In the genomic region with DNA sequence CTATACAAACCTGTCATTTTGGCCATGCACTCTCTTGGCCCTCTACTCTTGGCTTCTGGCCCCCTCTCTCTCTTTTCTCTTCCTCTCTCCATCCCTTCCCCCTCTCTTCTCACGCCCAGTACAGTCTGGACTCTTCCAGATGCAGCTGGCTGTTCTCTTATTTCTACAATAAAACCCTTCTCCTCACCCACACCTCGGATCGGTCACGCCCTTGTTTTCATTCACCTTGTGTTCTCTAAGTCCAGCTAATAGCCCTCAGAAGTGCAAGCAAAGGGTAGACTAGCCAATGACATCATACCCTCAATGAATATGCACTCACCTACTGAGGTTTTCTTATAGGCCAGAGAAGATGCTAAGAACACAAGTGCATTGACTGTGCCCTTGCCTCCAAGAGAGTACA, we compare ENCODE assay signal across 15 mouse cellular contexts.
"Had no signal": no experiment of that assay in that cellular context is flagged by ENCODE, and none has a peak within 500 bp of the region (broad histone marks: within the 10 kb centered on the region; RNA-seq: fewer than 3 reads in every experiment).

No protein-coding gene starts in this region.

- ATAC-seq: midbrain, embryonic 15.5 days had no signal

- H3K4me1 ChIP-seq: neural tube, embryonic 12.5 days had no signal

- H3K9ac ChIP-seq: kidney, embryonic 15.5 days; liver, embryonic 13.5 days; midbrain, embryonic 12.5 days; midbrain, embryonic 15.5 days; neural tube, embryonic 12.5 days; neural tube, embryonic 15.5 days had no signal

- H3K27me3 ChIP-seq: kidney, embryonic 15.5 days; liver, embryonic 13.5 days; midbrain, embryonic 12.5 days; midbrain, embryonic 15.5 days; neural tube, embryonic 12.5 days; neural tube, embryonic 15.5 days had no signal

- H3K27ac ChIP-seq: kidney, embryonic 15.5 days; left cerebral cortex, adult 2 months; liver, embryonic 13.5 days; midbrain, embryonic 12.5 days; midbrain, embryonic 15.5 days; neural tube, embryonic 12.5 days; neural tube, embryonic 15.5 days had no signal

- DNase-seq: kidney, adult 8-10 months; kidney, postnatal 10 days; kidney, postnatal 36 days; layer of hippocampus, postnatal 36 days; liver, embryonic 13.5 days; lung, adult 2 months; right cerebral cortex, adult 18-20 months; right cerebral cortex, postnatal 14 days; thymus, postnatal 25 days had no signal

- H3K9me3 ChIP-seq: kidney, embryonic 15.5 days; liver, embryonic 13.5 days; midbrain, embryonic 12.5 days; midbrain, embryonic 15.5 days; neural tube, embryonic 12.5 days; neural tube, embryonic 15.5 days had no signal

- H3K36me3 ChIP-seq: kidney, embryonic 15.5 days; liver, embryonic 13.5 days; midbrain, embryonic 12.5 days; midbrain, embryonic 15.5 days; neural tube, embryonic 12.5 days; neural tube, embryonic 15.5 days had no signal

- H3K4me3 ChIP-seq: kidney, embryonic 15.5 days; left cerebral cortex, adult 2 months; liver, embryonic 13.5 days; midbrain, embryonic 12.5 days; midbrain, embryonic 15.5 days; neural tube, embryonic 12.5 days; neural tube, embryonic 15.5 days had no signal
